Mouse (Mus musculus) hindbrain, embryonic 14.5 days (tissue): Measurements from ENCODE around the gene Zfp628. TPM values are rescaled to one million over a fixed set of nuclear protein-coding genes. Genes with fewer than 3 reads are reported as not detected.

ENCODE experiments used
- ATAC-seq: fragments of 200-750 bp; cut with Nextera tagmentation; 2 replicates; pipeline ENCODE4 v1.8.0; 2017; ENCODE audit warnings: moderate number of reproducible peaks, mild to moderate bottlenecking, moderate TSS enrichment, moderate library complexity; ENCODE audit not compliant: low FRiP score
- DNase-seq: peaks from one replicate; pipeline ENCODE4 v3.0.0-alpha.2; 2015; ENCODE audit warnings: low spot score
- H3K27ac ChIP-seq: fragments of 300-500 bp; sonication (generic); 2 replicates; pipeline ENCODE4 v1.5.1; 2014; ENCODE audit warnings: mild to moderate bottlenecking, moderate library complexity
- H3K27me3 ChIP-seq: fragments of 300-500 bp; sonication (generic); 2 replicates; pipeline ENCODE4 v1.6.1; 2014; ENCODE audit warnings: mild to moderate bottlenecking, low read length, mixed read lengths; ENCODE audit not compliant: control insufficient read depth, insufficient read depth
- H3K36me3 ChIP-seq: fragments of 300-500 bp; sonication (generic); replicated peaks from 2 replicates; pipeline ENCODE4 v1.6.1; 2014; ENCODE audit not compliant: control insufficient read depth, insufficient read depth
- H3K4me1 ChIP-seq: fragments of 300-500 bp; sonication (generic); replicated peaks from 2 replicates; pipeline ENCODE4 v1.6.1; 2014; ENCODE audit warnings: antibody characterized with exemption, low read length, mixed read lengths; ENCODE audit not compliant: control insufficient read depth, insufficient read depth
- H3K4me2 ChIP-seq: fragments of 300-500 bp; sonication (generic); replicated peaks from 2 replicates; pipeline ENCODE4 v1.6.1; 2014; ENCODE audit warnings: mild to moderate bottlenecking, moderate library complexity
- H3K4me3 ChIP-seq: fragments of 300-500 bp; sonication (generic); replicated peaks from 2 replicates; pipeline ENCODE4 v1.5.1; 2014; ENCODE audit warnings: mild to moderate bottlenecking, low read length
- H3K9ac ChIP-seq: fragments of 300-500 bp; sonication (generic); 2 replicates; pipeline ENCODE4 v1.6.1; 2014
- H3K9me3 ChIP-seq: fragments of 300-500 bp; sonication (generic); 2 replicates; pipeline ENCODE4 v1.6.1; 2016; ENCODE audit warnings: low read length; ENCODE audit not compliant: control insufficient read depth
- WGBS: fragments of 180-500 bp; shearing (Covaris S2); extraction: QIAGEN DNeasy Blood & Tissue Kit; methylation state at CpG from one replicate; pipeline ENCODE4 v1.1.7; 2014; 5-methylcytosine and 5-hydroxymethylcytosine counted together
- polyA plus RNA-seq: library from polyadenylated mRNA; unstranded; fragments of >200 nt; fragmentation: Nextera tagmentation; extraction: Ambion mirVana; gene quantifications from 2 replicates; pipeline ENCODE4 v1.2.1, GENCODE M21; 2014

Gene Zfp628
- polyA plus RNA-seq, 1 experiment from 2014 or later, result 4.2 TPM

GRCm38 (mm10) chr7:4928323-4928722 is 13.3 kb downstream of the Zfp628 start:
- DNase-seq (no peak), ATAC-seq (no peak)
- H3K27me3 ChIP-seq, result no peaks in the 10 kb centered on the region
- H3K9ac ChIP-seq, result no peak overlapping the region
- no peak overlapping the region for H3K4me3 ChIP-seq
- no peaks in the 10 kb centered on the region for H3K9me3 ChIP-seq
- no peak overlapping the region for H3K27ac ChIP-seq
- H3K36me3 ChIP-seq, result no peaks in the 10 kb centered on the region
- WGBS, result 67% methylated on average over 16 of the region's 17 CpGs
- H3K4me1 ChIP-seq, result peaks cover 28% of the 10 kb centered on the region
- H3K4me2 ChIP-seq, result no peak overlapping the region

GRCm38 (mm10) chr7:4933103-4933502 is 18.1 kb downstream of the Zfp628 start:
- WGBS, result 66% methylated on average over 12 of the region's 12 CpGs
- Histone ChIP-seq H3K4me3 (no peak overlapping the region), H3K27me3 (no peaks in the 10 kb centered on the region), H3K4me1 (no peaks in the 10 kb centered on the region), H3K9me3 (no peaks in the 10 kb centered on the region), H3K36me3 (no peaks in the 10 kb centered on the region), H3K27ac (no peak overlapping the region), H3K9ac (no peak overlapping the region), H3K4me2 (no peak overlapping the region)
- DNase-seq (no peak), ATAC-seq (no peak)

GRCm38 (mm10) chr7:4934160-4934914 is 19.3 kb downstream of the Zfp628 start:
- Histone ChIP-seq H3K9me3 (no peaks in the 10 kb centered on the region), H3K9ac (no peak overlapping the region), H3K4me3 (no peak overlapping the region), H3K4me1 (no peaks in the 10 kb centered on the region), H3K27me3 (no peaks in the 10 kb centered on the region), H3K27ac (no peak overlapping the region), H3K4me2 (no peak overlapping the region), H3K36me3 (no peaks in the 10 kb centered on the region)
- DNase-seq (no peak), ATAC-seq (no peak)
- WGBS, result 74% methylated on average over 4 of the region's 4 CpGs

GRCm38 (mm10) chr7:4936832-4937231 is 21.8 kb downstream of the Zfp628 start:
- DNase-seq (no peak), ATAC-seq (no peak)
- Histone ChIP-seq H3K27ac (no peak overlapping the region), H3K9ac (no peak overlapping the region), H3K36me3 (no peaks in the 10 kb centered on the region), H3K4me1 (no peaks in the 10 kb centered on the region), H3K9me3 (no peaks in the 10 kb centered on the region), H3K4me3 (no peak overlapping the region), H3K27me3 (no peaks in the 10 kb centered on the region), H3K4me2 (no peak overlapping the region)
- whole genome bisulfite sequencing, result 77% methylated on average over 10 of the region's 10 CpGs

- Histone ChIP-seq H3K4me1 (no peaks in the 10 kb centered on the region), H3K9me3 (no peaks in the 10 kb centered on the region), H3K9ac (no peak overlapping the region), H3K27ac (no peak overlapping the region), H3K36me3 (no peaks in the 10 kb centered on the region), H3K4me2 (no peak overlapping the region), H3K4me3 (no peak overlapping the region), H3K27me3 (no peaks in the 10 kb centered on the region)
- 81% methylated on average over 10 of the region's 11 CpGs for WGBS
- ATAC-seq, result no peak
- DNase-seq, result no peak
These were observed 22.4 kb downstream of the Zfp628 start for GRCm38 (mm10) chr7:4937392-4937791.

GRCm38 (mm10) chr7:4938456-4938855 is 23.4 kb downstream of the Zfp628 start:
- peak; percentile 57 for DNase-seq

GRCm38 (mm10) chr7:4940068-4940479 is 25.1 kb downstream of the Zfp628 start:
- Histone ChIP-seq H3K27me3 (no peaks in the 10 kb centered on the region), H3K4me3 (no peak overlapping the region), H3K9me3 (no peaks in the 10 kb centered on the region), H3K4me2 (no peak overlapping the region), H3K27ac (no peak overlapping the region), H3K36me3 (no peaks in the 10 kb centered on the region), H3K9ac (no peak overlapping the region), H3K4me1 (no peaks in the 10 kb centered on the region)
- peak; percentile 54 for ATAC-seq
- WGBS, result 24% methylated on average over 9 of the region's 9 CpGs
- peak; percentile 85 for DNase-seq

More at GRCm38 (mm10) chr7:4938456-4938855, 23.4 kb downstream of the Zfp628 start:
- Histone ChIP-seq H3K4me2 (no peak overlapping the region), H3K27ac (no peak overlapping the region), H3K9ac (no peak overlapping the region), H3K9me3 (no peaks in the 10 kb centered on the region), H3K27me3 (no peaks in the 10 kb centered on the region), H3K4me3 (no peak overlapping the region), H3K36me3 (no peaks in the 10 kb centered on the region), H3K4me1 (no peaks in the 10 kb centered on the region)
- 37% methylated on average over 2 of the region's 2 CpGs for WGBS
- no peak for ATAC-seq

GRCm38 (mm10) chr7:4942673-4943072 is 27.7 kb downstream of the Zfp628 start:
- H3K9ac ChIP-seq, result no peak overlapping the region
- no peaks in the 10 kb centered on the region for H3K27me3 ChIP-seq
- WGBS, result 46% methylated on average over 5 of the region's 5 CpGs
- no peak overlapping the region for H3K27ac ChIP-seq
- no peaks in the 10 kb centered on the region for H3K9me3 ChIP-seq
- H3K36me3 ChIP-seq, result no peaks in the 10 kb centered on the region
- no peaks in the 10 kb centered on the region for H3K4me1 ChIP-seq
- no peak overlapping the region for H3K4me3 ChIP-seq
- DNase-seq, result no peak
- no peak overlapping the region for H3K4me2 ChIP-seq
- no peak for ATAC-seq

- H3K27ac ChIP-seq, result no peak overlapping the region
- H3K9me3 ChIP-seq, result no peaks in the 10 kb centered on the region
- DNase-seq, result peak; percentile 89
- peak overlapping the region; percentile 44 for H3K4me2 ChIP-seq
- WGBS, result 23% methylated on average over 15 of the region's 15 CpGs
- no peaks in the 10 kb centered on the region for H3K27me3 ChIP-seq
- H3K4me1 ChIP-seq, result no peaks in the 10 kb centered on the region
- H3K36me3 ChIP-seq, result no peaks in the 10 kb centered on the region
- peak overlapping the region; percentile 25 for H3K4me3 ChIP-seq
- peak; percentile 57; the same call in 1 of the 2 replicates for ATAC-seq
- no peak overlapping the region for H3K9ac ChIP-seq
These were observed 28.3 kb downstream of the Zfp628 start for GRCm38 (mm10) chr7:4943223-4943815.
